Mouse (Mus musculus) testis, adult 2 months (tissue): ENCODE measurements at regions not wholly inside any gene's neighbourhood (a gene's known extent, or its start where the extent isn't known, plus 50 kb on each side); places are given as distances from the start of the nearest gene placed in this dataset.

Experiments used
- H3K27ac ChIP-seq: fragments of 200-500 bp; 2 replicates; pipeline ENCODE4 v1.5.1; 2012; ENCODE audit warnings: low read depth, low read length; ENCODE audit not compliant: control insufficient read depth, insufficient read depth
- H3K27me3 ChIP-seq: fragments of 200-500 bp; 2 replicates; pipeline ENCODE4 v1.6.1; 2012; ENCODE audit warnings: mild to moderate bottlenecking, low read length, moderate library complexity; ENCODE audit not compliant: control insufficient read depth, insufficient read depth
- H3K36me3 ChIP-seq: fragments of 200-500 bp; 2 replicates; pipeline ENCODE4 v1.6.1; 2012; ENCODE audit warnings: mild to moderate bottlenecking, low read length; ENCODE audit not compliant: control insufficient read depth, insufficient read depth
- H3K4me1 ChIP-seq: fragments of 200-500 bp; 2 replicates; pipeline ENCODE4 v1.6.1; 2012; ENCODE audit warnings: low read length; ENCODE audit not compliant: control insufficient read depth, insufficient read depth
- H3K4me3 ChIP-seq: fragments of 200-500 bp; 2 replicates; pipeline ENCODE4 v1.5.1; 2012; ENCODE audit warnings: low read depth, mild to moderate bottlenecking, low read length, moderate library complexity, mixed read lengths; ENCODE audit not compliant: control insufficient read depth
- CTCF ChIP-seq: fragments of 200-500 bp; IDR thresholded peaks from 2 replicates; pipeline ENCODE4 v1.5.1; 2012; ENCODE audit warnings: low read depth, mild to moderate bottlenecking, inconsistent platforms, low read length, moderate library complexity; ENCODE audit not compliant: control insufficient read depth, insufficient read depth, insufficient replicate concordance
- POLR2A ChIP-seq: fragments of 200-500 bp; IDR thresholded peaks from 2 replicates; pipeline ENCODE4 v1.6.1; 2012; ENCODE audit warnings: low read depth, mild to moderate bottlenecking, inconsistent platforms, low read length, moderate library complexity; ENCODE audit not compliant: control insufficient read depth

GRCm38 (mm10) chr11:17386756-17387155, 129.4 kb downstream of the C1d start:
- TF ChIP-seq POLR2A = no peak
- TF ChIP-seq CTCF = no peak
- no peak overlapping the region for H3K4me3 ChIP-seq
- H3K27me3 ChIP-seq = no peaks in the 10 kb centered on the region
- no peak overlapping the region for H3K27ac ChIP-seq
- H3K36me3 ChIP-seq = no peaks in the 10 kb centered on the region
- H3K4me1 ChIP-seq = no peaks in the 10 kb centered on the region

- H3K27ac ChIP-seq = no peak overlapping the region
- H3K36me3 ChIP-seq = no peaks in the 10 kb centered on the region
- H3K4me1 ChIP-seq = no peaks in the 10 kb centered on the region
- H3K4me3 ChIP-seq = no peak overlapping the region
- no peaks in the 10 kb centered on the region for H3K27me3 ChIP-seq
- no peak for TF ChIP-seq POLR2A
- TF ChIP-seq CTCF = no peak
Measured at GRCm38 (mm10) chr11:17393832-17394231, 136.5 kb downstream of the C1d start.

GRCm38 (mm10) chr11:17414531-17414930, 157.2 kb downstream of the C1d start:
- Histone ChIP-seq H3K4me1 (no peaks in the 10 kb centered on the region), H3K27me3 (no peaks in the 10 kb centered on the region), H3K36me3 (no peaks in the 10 kb centered on the region), H3K27ac (no peak overlapping the region), H3K4me3 (no peak overlapping the region)
- no peak for TF ChIP-seq CTCF
- TF ChIP-seq POLR2A = no peak

GRCm38 (mm10) chr11:17415144-17415543, 157.8 kb downstream of the C1d start:
- Histone ChIP-seq H3K27ac (no peak overlapping the region), H3K27me3 (no peaks in the 10 kb centered on the region)

GRCm38 (mm10) chr11:17417656-17418289, 160.4 kb downstream of the C1d start:
- TF ChIP-seq POLR2A (no peak), CTCF (no peak)
- H3K36me3 ChIP-seq = no peaks in the 10 kb centered on the region
- H3K4me3 ChIP-seq = no peak overlapping the region
- H3K27ac ChIP-seq = no peak overlapping the region
- H3K27me3 ChIP-seq = no peaks in the 10 kb centered on the region
- H3K4me1 ChIP-seq = no peaks in the 10 kb centered on the region

More at GRCm38 (mm10) chr11:17415144-17415543, 157.8 kb downstream of the C1d start:
- Histone ChIP-seq H3K4me3 (no peak overlapping the region), H3K36me3 (no peaks in the 10 kb centered on the region), H3K4me1 (no peaks in the 10 kb centered on the region)
- no peak for TF ChIP-seq POLR2A
- TF ChIP-seq CTCF = no peak

- no peaks in the 10 kb centered on the region for H3K36me3 ChIP-seq
- H3K4me3 ChIP-seq = no peak overlapping the region
- no peaks in the 10 kb centered on the region for H3K27me3 ChIP-seq
- TF ChIP-seq CTCF = no peak
- TF ChIP-seq POLR2A = no peak
- H3K4me1 ChIP-seq = no peaks in the 10 kb centered on the region
- H3K27ac ChIP-seq = no peak overlapping the region
Measured at GRCm38 (mm10) chr11:17442133-17442532, 184.8 kb downstream of the C1d start.

- Histone ChIP-seq H3K36me3 (no peaks in the 10 kb centered on the region), H3K4me3 (no peak overlapping the region), H3K27ac (no peak overlapping the region), H3K27me3 (no peaks in the 10 kb centered on the region), H3K4me1 (no peaks in the 10 kb centered on the region)
- TF ChIP-seq CTCF = no peak
- no peak for TF ChIP-seq POLR2A
Measured at GRCm38 (mm10) chr11:17449289-17449688, 191.9 kb downstream of the C1d start.

GRCm38 (mm10) chr11:17450360-17451045, 193.1 kb downstream of the C1d start:
- Histone ChIP-seq H3K27me3 (no peaks in the 10 kb centered on the region), H3K27ac (no peak overlapping the region), H3K4me3 (no peak overlapping the region), H3K36me3 (no peaks in the 10 kb centered on the region), H3K4me1 (no peaks in the 10 kb centered on the region)
- no peak for TF ChIP-seq CTCF
- no peak for TF ChIP-seq POLR2A
